Mouse (Mus musculus) 3134 (cell line): ENCODE data around the gene Mup8.
"Not testable (repeated sequence)": the region's sequence is repeated elsewhere in the genome, so short reads cannot be mapped to it uniquely, and the experiment has no call there.

Experiments
- DNase-seq: peaks from one replicate; pipeline ENCODE4 v3.0.0-alpha.2; 2011; ENCODE audit warnings: low spot score; ENCODE audit not compliant: insufficient read length; ENCODE audit errors: extremely low read depth

Gene Mup8

DNA sequence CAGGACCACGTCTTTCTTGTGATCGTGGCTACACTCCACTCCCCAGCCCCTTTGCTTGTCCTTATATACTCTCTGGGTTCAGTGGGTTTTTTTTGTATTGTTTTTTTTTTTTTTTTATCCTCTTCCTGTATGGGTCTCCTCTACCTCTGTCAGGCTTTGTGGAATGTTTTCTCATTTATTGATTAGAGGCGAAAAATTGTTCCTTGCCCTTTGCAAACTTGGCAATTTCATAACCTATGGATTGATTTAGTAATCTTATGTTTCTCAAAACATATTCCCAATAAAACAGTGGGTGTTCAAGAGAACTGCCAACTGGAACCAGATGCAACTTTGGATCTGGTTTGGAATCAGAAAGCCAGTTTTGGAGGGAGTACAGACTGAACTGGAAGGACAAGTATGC lies at the start of gene Mup8:
Mup8 (minus strand) TSS at position 101 of the 400 bp plus-strand sequence.
- not testable (repeated sequence) for DNase-seq

DNA sequence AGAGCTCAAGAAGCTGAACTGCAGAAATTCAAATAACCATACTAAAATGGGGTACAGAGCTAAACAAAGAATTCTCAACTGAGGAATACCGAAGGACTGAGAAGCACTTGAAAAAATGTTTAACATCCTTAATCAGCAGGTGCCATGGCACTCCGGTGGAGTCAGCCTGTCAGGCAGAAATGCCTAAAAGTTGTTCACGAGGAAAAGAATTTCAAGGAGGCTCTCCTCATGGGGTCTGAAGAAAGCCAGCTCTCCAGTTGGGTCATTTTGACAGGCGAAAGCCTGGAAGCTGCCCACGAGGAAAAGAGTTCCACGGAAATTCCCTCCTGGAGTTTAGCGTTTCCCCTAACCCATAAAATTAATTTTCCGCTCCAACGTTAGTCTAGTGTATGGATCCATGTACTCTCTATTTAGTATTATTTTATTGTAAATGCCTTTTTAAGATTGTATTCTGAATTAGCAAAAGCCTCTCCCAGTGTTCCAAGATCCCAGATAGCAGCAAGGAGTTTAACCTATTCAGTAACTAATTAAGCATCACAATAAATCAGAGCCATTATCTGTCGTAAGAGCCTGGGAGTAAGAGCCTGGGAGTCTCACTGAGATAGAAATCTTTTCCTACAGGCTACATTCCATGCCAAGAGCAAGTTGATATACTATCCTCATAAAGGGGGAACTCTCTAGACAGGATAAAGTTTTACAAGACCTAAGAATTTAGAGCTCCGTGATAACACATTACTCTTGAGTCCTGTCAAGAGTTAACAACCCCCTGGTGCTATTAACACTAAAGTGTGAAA lies 43.8 kb upstream of the Mup8 start:
- not testable (repeated sequence) for DNase-seq

DNA sequence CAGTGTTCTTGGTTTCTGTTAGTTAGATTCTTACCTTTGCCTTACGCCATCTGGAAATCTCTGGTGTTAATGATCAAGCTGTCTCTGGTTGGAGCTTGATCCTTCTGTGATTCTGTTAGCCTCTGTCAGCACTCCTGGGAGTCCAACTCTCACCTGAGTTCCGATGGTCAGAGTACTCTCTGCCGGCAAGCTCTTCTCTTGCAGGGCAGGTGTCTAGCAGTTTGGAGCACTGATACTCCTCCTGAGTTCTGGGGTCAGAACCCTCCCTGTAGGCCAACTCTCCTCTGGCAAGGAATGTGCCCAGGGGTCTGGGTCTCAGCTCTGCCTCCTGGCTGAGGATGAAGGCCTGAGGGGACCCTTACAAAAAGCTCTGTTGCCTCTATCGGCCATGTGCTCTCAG lies 40.3 kb upstream of the Mup8 start:
- DNase-seq, result not testable (repeated sequence)
